Mouse (Mus musculus) hindbrain, embryonic 10.5 days (tissue): Measurements from ENCODE around the gene Hmgb1. TPM values are rescaled to one million over a fixed set of nuclear protein-coding genes. Genes with fewer than 3 reads are reported as not detected.

Experiments used
- DNase-seq: peaks from one replicate; pipeline ENCODE4 v3.0.0-alpha.2; 2017; ENCODE audit warnings: low spot score
- H3K27ac ChIP-seq: fragments of 300-500 bp; sonication (generic); 2 replicates; pipeline ENCODE4 v1.5.1; 2016; ENCODE audit warnings: mild to moderate bottlenecking, moderate library complexity
- H3K27me3 ChIP-seq: fragments of 300-500 bp; sonication (generic); 2 replicates; pipeline ENCODE4 v1.6.1; 2016; ENCODE audit warnings: mild to moderate bottlenecking; ENCODE audit not compliant: poor library complexity, insufficient read depth, severe bottlenecking
- H3K36me3 ChIP-seq: fragments of 300-500 bp; sonication (generic); 2 replicates; pipeline ENCODE4 v1.6.1; 2016; ENCODE audit warnings: mild to moderate bottlenecking, moderate library complexity
- H3K4me1 ChIP-seq: fragments of 300-500 bp; sonication (generic); replicated peaks from 2 replicates; pipeline ENCODE4 v1.6.1; 2016; ENCODE audit warnings: mild to moderate bottlenecking
- H3K4me3 ChIP-seq: fragments of 300-500 bp; sonication (generic); 2 replicates; pipeline ENCODE4 v1.5.1; 2016; ENCODE audit warnings: mild to moderate bottlenecking, moderate library complexity
- H3K9me3 ChIP-seq: fragments of 300-500 bp; sonication (generic); 2 replicates; pipeline ENCODE4 v1.6.1; 2016; ENCODE audit warnings: mild to moderate bottlenecking, moderate library complexity
- WGBS: fragments of 180-500 bp; shearing (Covaris S2); methylation state at CpG from one replicate; pipeline ENCODE4 v1.1.7; 2016; 5-methylcytosine and 5-hydroxymethylcytosine counted together
- polyA plus RNA-seq: library from polyadenylated mRNA; unstranded; fragments of >200 nt; fragmentation: Nextera tagmentation; extraction: Ambion mirVana; gene quantifications from 2 replicates; pipeline ENCODE4 v1.2.1, GENCODE M21; 2016

Gene Hmgb1
- polyA plus RNA-seq, 1 experiment from 2014 or later = 1,115 TPM

DNA sequence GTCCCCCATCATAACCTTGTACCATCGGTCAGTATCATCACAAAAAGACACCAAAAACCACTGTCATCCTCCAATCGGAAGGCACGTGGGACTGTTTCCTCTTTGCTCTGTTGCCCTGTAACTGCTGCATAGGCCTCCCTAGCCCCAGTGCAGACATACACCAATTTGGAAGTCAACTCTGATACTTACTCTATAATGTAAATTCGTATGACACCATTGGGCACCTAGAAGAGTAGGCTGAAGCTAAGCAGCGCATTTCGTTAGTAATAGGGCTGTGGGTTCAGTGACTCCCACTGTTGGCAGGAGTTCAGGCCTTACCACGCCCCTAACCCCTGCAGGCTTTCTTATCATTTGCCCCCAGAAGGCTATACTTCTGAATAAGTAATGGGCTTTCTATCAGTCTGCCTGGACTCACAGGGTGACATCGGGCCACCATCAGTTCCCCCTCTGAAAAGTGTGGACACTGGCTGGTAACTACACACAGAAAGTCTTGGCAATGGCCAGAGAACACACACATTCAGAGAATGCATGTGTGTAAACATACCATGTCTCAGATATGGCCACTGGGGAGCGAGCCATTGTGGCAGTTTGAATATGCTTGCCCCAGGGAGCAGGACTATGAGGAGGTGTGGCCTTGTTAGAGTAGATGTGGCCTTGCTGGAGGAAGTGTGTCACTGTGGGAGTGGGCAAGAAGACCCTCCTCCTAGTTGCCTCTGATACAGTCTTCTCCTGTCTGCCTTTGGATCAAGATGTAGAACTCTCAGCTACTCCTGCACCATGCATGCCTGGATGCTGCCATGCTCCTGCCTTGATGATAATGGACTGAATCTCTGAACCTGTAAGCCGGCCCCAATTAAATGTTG is 97.7 kb downstream of the Hmgb1 start:
- Histone ChIP-seq H3K9me3 (no peaks in the 10 kb centered on the region), H3K4me1 (no peaks in the 10 kb centered on the region), H3K36me3 (no peaks in the 10 kb centered on the region), H3K4me3 (no peak overlapping the region), H3K27me3 (no peaks in the 10 kb centered on the region), H3K27ac (no peak overlapping the region)
- WGBS = 88% methylated on average over 10 of the region's 10 CpGs
- DNase-seq = no peak

DNA sequence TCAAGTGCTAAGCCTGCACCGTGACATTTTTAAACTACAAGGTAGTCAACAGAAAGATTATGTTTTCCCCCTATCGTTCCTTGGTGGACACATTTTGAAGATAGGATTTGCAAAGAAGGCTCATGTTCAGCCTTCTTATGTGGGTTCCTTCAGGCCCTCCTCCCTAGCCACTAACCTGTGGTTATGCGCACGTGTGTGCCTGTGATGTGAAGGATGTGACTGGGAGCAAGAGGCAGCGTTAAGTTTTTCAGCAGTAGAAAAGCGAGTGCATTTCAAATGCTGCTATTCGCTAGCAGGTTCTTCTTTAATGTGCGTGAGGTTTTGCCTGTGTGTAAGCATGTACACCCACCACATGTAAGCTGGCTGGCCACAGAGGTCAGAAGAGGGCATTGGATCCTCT is 103.8 kb downstream of the Hmgb1 start:
- WGBS = 94% methylated on average over 8 of the region's 8 CpGs
- Histone ChIP-seq H3K27me3 (peaks cover 19% of the 10 kb centered on the region), H3K4me3 (no peak overlapping the region), H3K9me3 (no peaks in the 10 kb centered on the region), H3K27ac (no peak overlapping the region), H3K36me3 (no peaks in the 10 kb centered on the region), H3K4me1 (peaks cover 12% of the 10 kb centered on the region)
- DNase-seq = no peak

DNA sequence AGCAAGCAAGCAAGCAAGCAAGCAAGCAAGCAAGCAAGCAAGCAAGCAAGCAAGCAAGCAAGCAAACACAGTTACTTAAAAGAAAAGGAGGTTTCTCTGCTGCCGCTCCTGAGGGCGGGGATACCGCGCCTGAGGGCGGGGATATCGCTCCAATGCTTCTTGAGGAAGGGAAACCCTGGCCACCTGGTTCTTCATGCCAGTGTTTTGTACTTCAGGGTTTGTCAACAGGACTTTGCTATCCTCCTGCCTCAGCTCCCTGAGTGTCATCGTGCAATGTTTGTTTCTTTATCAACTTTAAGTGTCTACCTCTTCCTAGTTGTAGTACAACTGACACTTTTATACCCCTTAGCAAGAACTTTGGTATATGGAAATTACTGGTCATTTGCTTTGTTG is 104.5 kb downstream of the Hmgb1 start:
- 0 out of 2 replicates have a peak overlapping the region, but pooled peaks have one; percentile 45 for H3K27ac ChIP-seq
- H3K4me1 ChIP-seq = peaks cover 12% of the 10 kb centered on the region
- H3K4me3 ChIP-seq = no peak overlapping the region
- no peaks in the 10 kb centered on the region for H3K9me3 ChIP-seq
- DNase-seq = no peak
- WGBS = 36% methylated on average over 7 of the region's 7 CpGs
- peaks cover 19% of the 10 kb centered on the region for H3K27me3 ChIP-seq
- no peaks in the 10 kb centered on the region for H3K36me3 ChIP-seq

DNA sequence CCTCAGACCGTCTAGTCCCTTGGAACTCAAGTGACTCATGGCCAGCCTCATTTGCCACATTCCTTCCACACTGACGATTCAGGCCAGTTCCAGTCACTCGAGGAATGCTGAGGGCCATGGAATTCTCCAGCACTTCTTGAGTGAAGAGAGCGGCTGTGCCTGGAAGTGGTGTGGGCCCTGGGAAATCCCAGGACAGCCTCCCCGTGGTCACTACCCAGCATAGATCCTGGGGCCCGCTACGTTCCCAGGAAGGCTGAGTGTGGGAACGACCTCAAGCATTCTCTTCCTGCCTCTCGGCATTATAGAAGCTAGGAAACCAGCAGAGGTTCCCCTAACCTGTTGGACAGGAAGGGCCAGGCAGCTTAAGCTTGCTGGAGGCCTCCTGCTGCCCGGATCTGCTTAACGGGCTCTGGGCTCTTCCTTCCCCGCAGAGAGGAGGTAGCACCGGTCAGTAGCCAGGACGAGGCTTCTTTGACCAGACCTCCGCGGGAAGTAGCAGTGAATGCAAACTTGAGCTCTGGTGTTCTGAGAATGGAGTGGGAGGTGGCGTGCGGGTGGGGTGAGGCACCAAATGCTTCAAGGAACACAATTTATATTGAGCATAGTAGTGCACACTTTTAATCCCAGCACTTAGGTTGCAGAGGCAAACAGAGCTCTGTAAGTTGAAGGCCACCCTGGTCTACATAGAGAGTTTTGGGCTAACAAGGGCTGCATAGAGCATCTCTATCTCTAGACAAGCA is 105.1 kb downstream of the Hmgb1 start:
- 20% methylated on average over 18 of the region's 18 CpGs for WGBS
- Histone ChIP-seq H3K4me3 (0 out of 2 replicates have a peak overlapping the region, but pooled peaks have one; percentile 9), H3K27ac (peak overlapping the region; percentile 45; the same call in 1 of the 2 replicates)

DNA sequence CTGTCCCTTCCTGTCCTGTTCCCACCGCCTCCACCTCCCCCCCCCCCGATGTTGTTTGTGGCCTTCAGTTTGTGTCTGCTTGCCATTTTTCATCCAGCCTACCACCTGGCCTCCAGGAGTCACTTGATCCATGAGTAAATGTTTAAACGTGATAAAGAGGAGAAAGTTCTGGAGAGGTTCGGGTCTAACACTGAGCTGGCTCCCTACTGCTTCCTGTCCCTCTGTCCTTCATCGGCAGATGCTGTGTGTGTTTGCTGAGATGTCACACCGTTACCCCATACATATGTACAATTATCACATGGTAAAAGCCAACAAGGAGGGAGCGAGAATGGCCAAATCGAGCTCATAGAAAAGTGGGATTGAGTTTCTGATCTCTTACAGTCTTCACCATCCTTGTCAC is 107.2 kb downstream of the Hmgb1 start:
- 88% methylated on average over 8 of the region's 8 CpGs for WGBS
- H3K27me3 ChIP-seq = peaks cover 19% of the 10 kb centered on the region
- H3K36me3 ChIP-seq = no peaks in the 10 kb centered on the region
- no peak overlapping the region for H3K4me3 ChIP-seq
- no peak for DNase-seq
- H3K9me3 ChIP-seq = no peaks in the 10 kb centered on the region
- H3K27ac ChIP-seq = no peak overlapping the region
- peaks cover 12% of the 10 kb centered on the region for H3K4me1 ChIP-seq

More for the DNA sequence above, 105.1 kb downstream of the Hmgb1 start:
- Histone ChIP-seq H3K27me3 (peaks cover 19% of the 10 kb centered on the region), H3K9me3 (no peaks in the 10 kb centered on the region), H3K4me1 (peaks cover 12% of the 10 kb centered on the region), H3K36me3 (no peaks in the 10 kb centered on the region)
- DNase-seq = peak; percentile 14

DNA sequence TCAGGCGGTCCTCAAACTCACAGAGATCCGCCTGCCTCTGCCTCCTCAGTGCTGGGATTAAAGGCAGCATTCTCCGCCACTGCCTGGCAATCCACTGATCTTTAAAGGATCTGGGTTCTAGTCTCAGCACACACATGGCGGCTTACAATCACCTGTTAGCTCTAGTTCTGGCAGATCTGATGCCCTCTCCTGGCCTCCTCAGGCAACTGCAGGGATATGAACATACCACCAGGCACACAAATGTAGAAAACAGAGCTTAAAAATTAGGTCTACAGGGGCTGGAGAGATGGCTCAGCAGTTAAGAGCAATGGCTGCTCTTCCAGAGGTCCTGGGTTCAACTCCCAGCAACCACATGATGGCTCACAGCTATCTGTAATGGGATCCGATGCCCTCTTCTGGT is 112.7 kb downstream of the Hmgb1 start:
- DNase-seq = no peak
- no peaks in the 10 kb centered on the region for H3K27me3 ChIP-seq
- H3K4me1 ChIP-seq = no peaks in the 10 kb centered on the region
- no peaks in the 10 kb centered on the region for H3K9me3 ChIP-seq
- WGBS = 98% methylated on average over 5 of the region's 5 CpGs
- no peak overlapping the region for H3K27ac ChIP-seq
- H3K4me3 ChIP-seq = no peak overlapping the region
- H3K36me3 ChIP-seq = no peaks in the 10 kb centered on the region

DNA sequence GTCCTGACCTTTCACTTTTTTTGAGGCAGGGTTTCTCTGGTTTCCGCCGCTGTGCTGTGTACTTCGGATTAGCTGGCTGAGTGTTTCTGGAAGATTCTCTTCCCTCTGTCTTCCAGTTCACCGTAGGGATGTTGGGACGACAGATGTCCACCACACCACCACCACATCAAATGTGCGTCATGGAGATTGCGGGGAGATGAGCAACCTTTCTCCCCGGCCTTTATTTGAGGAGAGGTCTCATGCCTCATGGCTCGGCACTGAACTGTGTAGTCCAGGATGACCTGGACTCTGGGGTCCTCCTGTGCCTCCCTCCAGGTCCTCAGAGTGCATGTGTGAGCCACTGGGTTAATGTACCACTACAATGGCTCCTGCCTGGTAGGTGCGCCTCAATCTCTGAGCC is 115.5 kb downstream of the Hmgb1 start:
- Histone ChIP-seq H3K4me3 (no peak overlapping the region), H3K4me1 (no peaks in the 10 kb centered on the region), H3K27me3 (no peaks in the 10 kb centered on the region), H3K36me3 (no peaks in the 10 kb centered on the region), H3K27ac (no peak overlapping the region), H3K9me3 (no peaks in the 10 kb centered on the region)
- 93% methylated on average over 10 of the region's 10 CpGs for WGBS
- no peak for DNase-seq

DNA sequence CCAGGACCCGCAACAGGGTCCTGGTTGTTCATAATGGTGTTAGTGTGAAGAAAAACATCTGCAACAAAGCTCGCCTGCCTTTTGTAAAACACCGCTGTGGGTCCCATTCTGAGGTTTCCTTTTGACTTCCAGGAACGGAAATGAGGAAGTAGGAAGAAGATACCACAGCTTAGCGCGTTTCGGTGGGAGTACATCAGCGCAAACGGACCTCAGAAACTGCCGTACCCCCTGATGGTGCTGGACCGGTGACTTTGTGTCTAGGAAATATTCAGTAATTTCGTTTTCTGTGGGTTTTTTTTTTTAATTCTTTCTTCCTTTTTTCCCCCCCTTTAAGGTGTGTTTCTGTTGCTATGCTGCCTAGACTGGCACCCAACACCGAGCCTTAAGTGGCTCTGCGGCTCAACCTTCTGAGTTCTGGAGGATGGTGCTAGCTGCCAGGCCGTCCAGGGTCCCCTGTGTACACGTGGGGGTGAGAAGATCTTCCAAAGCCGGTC is 116.0 kb downstream of the Hmgb1 start:
- Histone ChIP-seq H3K4me3 (no peak overlapping the region), H3K27me3 (no peaks in the 10 kb centered on the region), H3K36me3 (no peaks in the 10 kb centered on the region), H3K9me3 (no peaks in the 10 kb centered on the region), H3K4me1 (no peaks in the 10 kb centered on the region), H3K27ac (no peak overlapping the region)
- no peak for DNase-seq
- 86% methylated on average over 17 of the region's 17 CpGs for whole genome bisulfite sequencing

DNA sequence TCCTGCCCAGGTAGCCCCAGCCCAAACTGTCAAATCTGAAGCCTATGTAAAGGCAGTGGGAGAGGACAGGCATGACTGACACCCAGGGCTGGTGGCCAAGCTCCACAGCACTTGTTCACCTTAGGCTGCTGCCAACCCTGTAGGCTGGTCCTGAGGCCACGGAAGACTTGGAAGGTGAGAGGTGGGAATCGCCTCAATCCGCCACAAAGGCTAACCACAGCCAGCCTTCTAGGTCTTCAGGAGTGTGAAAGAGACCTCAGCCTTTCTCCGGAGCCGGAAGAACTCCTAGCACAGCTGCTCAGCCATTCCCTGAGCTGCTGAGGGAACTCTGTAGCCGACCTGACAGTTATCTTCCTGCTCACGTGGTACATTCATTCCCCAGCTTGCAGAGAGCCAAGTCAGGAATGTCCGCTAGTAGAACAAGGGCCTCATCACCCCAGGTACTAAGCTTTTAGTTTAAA is 116.8 kb downstream of the Hmgb1 start:
- Histone ChIP-seq H3K27ac (no peak overlapping the region; the same call in 1 of the 2 replicates), H3K27me3 (no peaks in the 10 kb centered on the region), H3K4me3 (no peak overlapping the region), H3K9me3 (no peaks in the 10 kb centered on the region), H3K36me3 (no peaks in the 10 kb centered on the region), H3K4me1 (no peaks in the 10 kb centered on the region)
- DNase-seq = no peak
- 64% methylated on average over 8 of the region's 8 CpGs for whole genome bisulfite sequencing

DNA sequence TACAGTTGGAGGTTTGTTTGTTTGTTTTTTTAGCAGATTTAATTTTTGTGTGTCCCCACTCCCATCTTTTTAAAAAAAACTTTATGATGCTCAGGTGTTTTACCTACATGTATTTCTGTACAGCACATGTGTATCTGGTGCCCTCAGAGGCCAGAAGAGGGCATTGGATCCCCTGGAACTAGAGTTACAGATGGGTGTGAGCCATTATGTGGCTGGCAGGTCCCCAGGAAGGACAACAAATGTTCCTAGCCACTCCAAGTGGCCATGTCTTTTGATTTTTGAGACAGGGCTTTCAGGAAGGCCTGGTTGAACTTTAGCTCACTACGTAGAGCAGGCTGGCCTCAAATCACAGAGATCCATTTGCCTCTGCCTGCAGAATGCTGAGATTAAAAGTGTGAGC is 121.5 kb downstream of the Hmgb1 start:
- Histone ChIP-seq H3K4me1 (no peaks in the 10 kb centered on the region), H3K9me3 (no peaks in the 10 kb centered on the region), H3K27ac (no peak overlapping the region), H3K36me3 (no peaks in the 10 kb centered on the region), H3K4me3 (no peak overlapping the region), H3K27me3 (no peaks in the 10 kb centered on the region)
- DNase-seq = no peak
- WGBS = 87% methylated on average over 1 of the region's 1 CpGs

DNA sequence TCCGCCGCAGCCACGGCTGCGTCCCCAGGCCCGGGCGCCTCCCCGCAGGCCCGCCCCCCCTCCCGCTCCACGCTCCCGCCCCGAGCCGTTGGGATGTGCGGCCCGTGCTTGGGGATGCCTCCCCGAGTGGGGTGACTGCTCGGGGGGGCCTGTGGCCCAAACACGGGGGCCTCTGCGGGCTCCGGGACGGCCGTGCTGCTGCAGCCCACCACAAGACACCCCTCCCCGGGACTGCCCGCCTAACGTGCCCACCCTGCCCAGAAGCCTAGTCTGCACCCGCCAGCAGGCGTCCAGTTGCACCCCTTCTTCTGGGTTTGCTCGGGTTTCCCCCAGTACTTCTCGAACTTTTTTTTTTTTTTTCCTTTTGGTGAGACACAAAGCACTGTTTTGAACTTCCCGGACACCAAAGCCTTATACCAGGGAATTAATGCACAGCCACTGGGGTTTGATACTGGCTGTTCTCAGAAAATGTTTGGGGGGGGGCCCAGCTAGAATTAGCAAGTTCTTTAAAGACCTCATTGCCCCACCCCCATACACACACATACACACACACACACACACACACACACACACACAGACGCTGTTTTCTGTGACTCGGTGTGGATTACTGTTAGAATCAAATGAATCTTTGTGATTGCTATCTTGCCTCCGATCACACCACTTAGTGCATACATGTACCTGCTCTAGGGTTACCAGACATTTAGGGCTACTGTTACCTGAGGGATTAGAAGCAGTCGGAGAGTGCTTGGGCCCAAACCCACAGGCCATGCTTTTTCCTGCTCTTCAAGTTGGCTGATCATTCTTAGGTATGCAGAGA is 130.7 kb downstream of the Hmgb1 start:
- peak; percentile 41 for DNase-seq
- Histone ChIP-seq H3K9me3 (no peaks in the 10 kb centered on the region), H3K4me3 (peak overlapping the region; percentile 89), H3K4me1 (peaks cover 29% of the 10 kb centered on the region), H3K27me3 (no peaks in the 10 kb centered on the region), H3K36me3 (peaks cover 22% of the 10 kb centered on the region), H3K27ac (peak overlapping the region; percentile 100)
- WGBS = 4% methylated on average over 34 of the region's 34 CpGs
